Mouse (Mus musculus): Measurements from ENCODE around the gene Duoxa1. TPM values are rescaled to one million over a fixed set of nuclear protein-coding genes. Genes with fewer than 3 reads are reported as not detected.

Duoxa1 gene
- total and polyA plus RNA-seq, 3 experiments: 0.23 to 1.5 (median 0.37) TPM

GRCm38 (mm10) chr2:122298596-122299490 is 14.7 kb downstream of the Duoxa1 start, which contains the start of gene Duoxa2:
Gene Duoxa2 (plus strand): TSS chr2:122298900.
- Histone ChIP-seq H3K4me1 (ENCODE audit: control insufficient read depth, insufficient read depth, low read length) (peaks cover 1% of the 10 kb centered on the region; the same call in 1 of the 2 replicates), H3K27me3 (ENCODE audit: control insufficient read depth, insufficient read depth, low read length) (peaks cover 31% of the 10 kb centered on the region), H3K4me3 (peak within 1 kb of the TSS; percentile 33), H3K79me2 (replicated peaks; ENCODE audit: control insufficient read depth, insufficient read depth, low read length) (no peaks in the 10 kb centered on the region), H3K36me3 (ENCODE audit: control insufficient read depth, insufficient read depth, low read length) (no peaks in the 10 kb centered on the region), H3K27ac (no peak within 1 kb of the TSS), H3K9ac (ENCODE audit: low read depth, low read length) (no peak within 1 kb of the TSS)
- TF ChIP-seq POLR2A (IDR thresholded peaks at IDR 0.05; ENCODE audit: insufficient read depth, low read depth, low read length) (no peak), CTCF (IDR thresholded peaks at IDR 0.05) (no peak)
- intact Hi-C loops (cut with DNase I): no loop called here
- 2% methylated on average over 43 of the region's 43 CpGs for WGBS
- peak; percentile 13 to 30 for DNase-seq

GRCm38 (mm10) chr2:122298096-122298499 is 15.4 kb downstream of the Duoxa1 start, which contains the start of gene Duox2:
Gene Duox2 (minus strand): TSS chr2:122298449.
- DNase-seq: no peak
- Histone ChIP-seq H3K79me2 (replicated peaks; ENCODE audit: control insufficient read depth, insufficient read depth, low read length) (no peaks in the 10 kb centered on the region), H3K27me3 (ENCODE audit: control insufficient read depth, insufficient read depth, low read length) (peaks cover 31% of the 10 kb centered on the region), H3K27ac (no peak within 1 kb of the TSS), H3K4me1 (ENCODE audit: control insufficient read depth, insufficient read depth, low read length) (peaks cover 1% of the 10 kb centered on the region; the same call in 1 of the 2 replicates), H3K36me3 (ENCODE audit: control insufficient read depth, insufficient read depth, low read length) (no peaks in the 10 kb centered on the region), H3K4me3 (peak within 1 kb of the TSS; percentile 33), H3K9ac (ENCODE audit: low read depth, low read length) (no peak within 1 kb of the TSS)
- intact Hi-C loops (cut with DNase I): no loop called here
- no peak for TF ChIP-seq EP300 (IDR thresholded peaks at IDR 0.05; ENCODE audit: insufficient read depth, low read depth, low read length)
- TF ChIP-seq CTCF (IDR thresholded peaks at IDR 0.05): no peak
- no peak for TF ChIP-seq POLR2A (IDR thresholded peaks at IDR 0.05; ENCODE audit: insufficient read depth, low read depth, low read length)
- 5% methylated on average over 13 of the region's 13 CpGs for WGBS

GRCm38 (mm10) chr2:122297271-122298095 is 16.0 kb downstream of the Duoxa1 start:
- peaks cover 1% of the 10 kb centered on the region; the same call in 1 of the 2 replicates for H3K4me1 ChIP-seq (ENCODE audit: control insufficient read depth, insufficient read depth, low read length)
- H3K79me2 ChIP-seq (replicated peaks; ENCODE audit: control insufficient read depth, insufficient read depth, low read length): no peaks in the 10 kb centered on the region
- 3% methylated on average over 35 of the region's 35 CpGs for WGBS
- TF ChIP-seq EP300 (IDR thresholded peaks at IDR 0.05; ENCODE audit: insufficient read depth, low read depth, low read length) (no peak), CTCF (IDR thresholded peaks at IDR 0.05) (no peak), POLR2A (IDR thresholded peaks at IDR 0.05; ENCODE audit: insufficient read depth, low read depth, low read length) (no peak)
- H3K27ac ChIP-seq: no peak overlapping the region
- H3K27me3 ChIP-seq (ENCODE audit: control insufficient read depth, insufficient read depth, low read length): peaks cover 31% of the 10 kb centered on the region
- H3K9ac ChIP-seq (ENCODE audit: low read depth, low read length): no peak overlapping the region
- H3K4me3 ChIP-seq: no peak overlapping the region
- no peaks in the 10 kb centered on the region for H3K36me3 ChIP-seq (ENCODE audit: control insufficient read depth, insufficient read depth, low read length)
- intact Hi-C loops (cut with DNase I): no loop called here
- DNase-seq: no peak

- no peak for DNase-seq
- H3K36me3 ChIP-seq (ENCODE audit: control insufficient read depth, insufficient read depth, low read length): no peaks in the 10 kb centered on the region
- TF ChIP-seq POLR2A (IDR thresholded peaks at IDR 0.05; ENCODE audit: insufficient read depth, low read depth, low read length) (no peak), CTCF (IDR thresholded peaks at IDR 0.05) (no peak), EP300 (IDR thresholded peaks at IDR 0.05; ENCODE audit: insufficient read depth, low read depth, low read length) (no peak)
- no peak overlapping the region for H3K27ac ChIP-seq
- 12% methylated on average over 7 of the region's 7 CpGs for WGBS
- intact Hi-C loops (cut with DNase I): no loop called here
- H3K79me2 ChIP-seq (replicated peaks; ENCODE audit: control insufficient read depth, insufficient read depth, low read length): no peaks in the 10 kb centered on the region
- no peak overlapping the region for H3K9ac ChIP-seq (ENCODE audit: low read depth, low read length)
- H3K4me3 ChIP-seq: no peak overlapping the region
- peaks cover 16% of the 10 kb centered on the region for H3K27me3 ChIP-seq (ENCODE audit: control insufficient read depth, insufficient read depth, low read length)
- H3K4me1 ChIP-seq (ENCODE audit: control insufficient read depth, insufficient read depth, low read length): no peaks in the 10 kb centered on the region
Measured at GRCm38 (mm10) chr2:122294916-122295315, 18.6 kb downstream of the Duoxa1 start.

GRCm38 (mm10) chr2:122286137-122286536 is 27.4 kb downstream of the Duoxa1 start:
- DNase-seq: peak in 1 of 2 experiments; percentile 46
- Histone ChIP-seq H3K79me2 (replicated peaks; ENCODE audit: control insufficient read depth, insufficient read depth, low read length) (no peaks in the 10 kb centered on the region), H3K36me3 (ENCODE audit: control insufficient read depth, insufficient read depth, low read length) (no peaks in the 10 kb centered on the region), H3K4me1 (ENCODE audit: control insufficient read depth, insufficient read depth, low read length) (peaks cover 3% of the 10 kb centered on the region; the same call in 1 of the 2 replicates), H3K27me3 (ENCODE audit: control insufficient read depth, insufficient read depth, low read length) (no peaks in the 10 kb centered on the region), H3K27ac (no peak overlapping the region), H3K9ac (ENCODE audit: low read depth, low read length) (no peak overlapping the region), H3K4me3 (no peak overlapping the region)
- TF ChIP-seq EP300 (IDR thresholded peaks at IDR 0.05; ENCODE audit: insufficient read depth, low read depth, low read length) (peak; percentile 42; the same call in 1 of the 2 replicates), CTCF (IDR thresholded peaks at IDR 0.05) (no peak)
- intact Hi-C loops (cut with DNase I): no loop called here
- 36% methylated on average over 7 of the region's 7 CpGs for WGBS
